Mouse (Mus musculus) mature B cell (primary cell): ENCODE data around the gene Htra2.

Experiments used
- in situ Hi-C: fragments of 300-500 bp; cut with MboI; formaldehyde crosslinking; loops from 2 replicates; pipeline ENCODE4 v1.14.3; 2019

Gene Htra2

GRCm38 (mm10) chr6:83033249-83034185, 21.6 kb downstream of the Htra2 start, which contains the start of the genes Dok1 and Loxl3:
Gene Dok1 (minus strand): TSS chr6:83033471.
Gene Loxl3 (plus strand): TSS chr6:83034173.
- in situ Hi-C loops: no loop called here

DNA sequence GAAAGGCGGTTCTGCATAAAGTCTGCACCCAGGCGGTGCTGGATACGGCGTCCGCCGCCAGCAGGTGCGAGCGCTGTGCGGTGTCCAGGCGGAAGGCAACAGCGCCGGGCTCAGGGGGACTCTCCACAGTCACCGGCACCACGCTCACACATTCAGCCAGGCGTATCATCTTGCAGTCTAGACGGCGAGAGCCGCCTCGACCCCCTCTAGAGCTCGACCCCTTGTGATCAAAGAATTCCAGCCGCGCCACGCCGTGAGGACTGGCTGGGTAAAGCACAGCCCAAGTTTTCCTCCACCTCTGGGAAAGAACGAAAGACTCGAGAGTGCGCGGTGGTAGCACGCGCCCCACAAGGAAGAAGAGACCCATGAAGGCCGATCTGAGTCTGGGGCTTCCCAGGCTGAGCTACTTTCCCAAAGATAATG, 22.3 kb downstream of the Htra2 start:
- in situ Hi-C loops: no loop called here

DNA sequence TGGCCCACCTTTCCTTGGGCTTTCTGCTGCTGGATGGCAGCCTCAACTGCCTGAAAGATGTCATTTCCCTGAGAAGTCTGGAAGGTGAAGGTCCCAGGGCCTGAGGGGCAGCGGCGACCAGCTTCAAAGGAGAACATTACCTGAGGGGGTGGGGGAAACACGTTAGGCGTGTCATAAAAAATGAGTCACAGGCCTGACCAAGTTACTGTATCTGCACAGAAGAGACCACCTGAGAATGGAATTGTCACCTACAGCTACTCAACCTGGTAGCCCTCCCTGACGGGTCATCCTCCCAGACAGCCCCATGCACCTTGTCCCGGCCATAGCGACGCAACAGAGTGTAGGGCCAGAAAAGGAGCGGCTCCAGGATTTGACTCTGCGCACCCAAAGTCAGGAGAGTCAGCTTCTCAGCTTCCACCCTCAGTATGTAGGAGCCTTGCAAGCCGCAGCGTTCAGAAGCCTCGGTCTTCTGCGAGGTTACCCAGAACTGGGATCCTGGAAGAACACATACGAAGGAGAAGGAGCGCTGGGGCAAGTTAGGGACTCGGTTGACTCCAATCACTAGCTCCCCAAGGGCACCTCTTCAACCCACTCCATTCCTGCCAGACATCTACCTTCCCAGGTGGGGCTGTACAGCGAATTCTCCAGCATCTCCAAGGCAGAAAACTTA, 23.0 kb downstream of the Htra2 start:
- in situ Hi-C loops: no loop called here

DNA sequence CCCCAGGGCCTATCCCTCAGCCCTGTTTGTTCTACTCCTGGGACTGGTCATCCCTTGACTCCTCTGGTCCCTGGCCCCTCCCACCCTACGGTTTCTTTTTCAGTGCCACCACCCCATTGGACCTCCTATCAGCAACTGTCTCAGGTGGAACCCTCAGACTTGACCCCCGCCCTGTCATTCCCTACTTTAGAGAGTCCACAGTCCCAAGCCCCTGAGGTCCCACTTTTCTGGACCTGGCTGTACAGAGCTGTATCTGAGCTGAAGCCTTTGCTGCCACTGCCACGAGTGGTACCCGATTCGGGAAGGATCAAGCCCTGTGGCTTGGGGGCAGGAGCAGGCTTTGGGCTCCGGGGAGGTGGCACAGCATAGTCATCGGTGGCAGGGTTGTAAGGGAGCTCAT, 24.0 kb downstream of the Htra2 start:
- in situ Hi-C loops: no loop called here

GRCm38 (mm10) chr6:83029777-83030176, 25.3 kb downstream of the Htra2 start:
- in situ Hi-C loops: no loop called here

DNA sequence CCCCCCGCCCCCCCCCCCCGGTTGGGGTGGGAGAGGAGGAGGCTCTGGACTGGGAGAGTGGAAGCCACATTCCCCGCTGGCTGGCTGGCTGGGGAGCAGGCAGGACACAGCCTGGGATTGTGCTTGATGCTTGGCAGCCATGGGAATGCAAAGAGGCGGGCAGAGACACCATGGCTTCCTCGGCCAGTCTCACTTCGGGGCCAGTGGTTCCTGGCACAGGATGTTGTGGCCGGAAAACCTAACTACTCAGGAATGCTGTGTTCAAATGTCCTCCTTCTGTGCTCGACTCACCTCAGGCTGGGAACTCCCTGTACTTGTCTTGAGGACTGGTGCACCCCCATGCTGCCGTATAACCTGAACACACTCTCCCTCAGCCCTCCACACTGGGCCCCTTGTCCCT, 27.4 kb downstream of the Htra2 start:
- in situ Hi-C loops: no loop called here

- in situ Hi-C loops: no loop called here
Observed at GRCm38 (mm10) chr6:83027293-83027692, 27.8 kb downstream of the Htra2 start.

DNA sequence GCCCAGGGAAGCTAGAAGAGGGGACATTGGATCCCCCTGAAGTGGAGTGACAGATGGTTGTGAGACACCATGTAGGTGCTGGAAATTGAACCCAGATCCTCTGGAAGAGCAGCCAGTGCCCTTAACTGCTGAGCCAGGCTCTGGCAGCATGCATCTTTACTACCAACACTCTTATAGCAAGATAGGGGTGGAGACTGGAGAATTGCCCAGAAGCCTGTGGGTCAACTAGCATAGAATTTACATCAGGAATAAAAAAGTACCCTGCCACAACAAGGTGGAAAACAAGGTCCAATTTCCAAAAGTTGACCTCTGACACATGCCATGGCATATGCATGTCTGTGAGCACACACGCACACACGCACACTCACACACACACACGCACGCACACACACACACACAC, 29.9 kb downstream of the Htra2 start:
- in situ Hi-C loops: no loop called here

DNA sequence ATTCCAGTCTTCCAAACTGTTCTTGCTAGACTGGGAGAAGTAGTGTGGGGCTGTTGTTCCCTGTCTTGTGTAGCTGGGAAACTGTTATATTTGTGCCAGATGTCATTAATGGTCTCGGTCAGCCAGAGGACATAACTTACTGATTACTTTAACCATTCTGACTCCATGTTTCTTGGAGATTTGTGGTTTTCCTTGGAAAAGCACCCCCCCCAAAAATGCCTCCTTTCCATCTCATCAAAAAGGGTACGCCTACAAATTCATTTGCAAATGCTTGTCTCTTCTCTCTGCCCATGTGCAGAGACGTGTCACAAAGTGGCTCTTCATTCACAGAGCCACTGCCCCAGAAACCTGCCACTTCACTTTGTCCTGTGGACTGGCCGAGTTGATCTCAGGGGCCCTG, 30.7 kb downstream of the Htra2 start:
- in situ Hi-C loops: no loop called here

DNA sequence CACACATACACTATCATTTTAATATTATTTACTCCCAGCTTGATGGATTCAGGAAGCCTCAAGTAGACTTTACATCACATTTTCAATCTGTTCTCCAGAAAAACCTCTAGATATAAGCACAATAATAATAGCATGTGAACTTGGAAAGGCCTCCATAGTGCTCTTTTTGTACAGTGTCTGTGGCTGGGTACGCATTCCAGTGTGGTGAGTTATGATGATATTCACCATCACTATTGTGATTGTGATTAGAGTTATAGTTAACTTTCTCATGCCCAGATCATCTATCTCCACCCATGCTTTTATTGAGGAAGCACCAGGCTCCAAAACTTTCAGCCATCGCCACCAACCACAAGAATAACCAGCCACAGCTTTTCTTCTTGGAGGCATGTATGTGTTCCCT, 31.3 kb downstream of the Htra2 start:
- in situ Hi-C loops: no loop called here

- in situ Hi-C loops: no loop called here
Observed at GRCm38 (mm10) chr6:83023008-83023407, 32.1 kb downstream of the Htra2 start.

DNA sequence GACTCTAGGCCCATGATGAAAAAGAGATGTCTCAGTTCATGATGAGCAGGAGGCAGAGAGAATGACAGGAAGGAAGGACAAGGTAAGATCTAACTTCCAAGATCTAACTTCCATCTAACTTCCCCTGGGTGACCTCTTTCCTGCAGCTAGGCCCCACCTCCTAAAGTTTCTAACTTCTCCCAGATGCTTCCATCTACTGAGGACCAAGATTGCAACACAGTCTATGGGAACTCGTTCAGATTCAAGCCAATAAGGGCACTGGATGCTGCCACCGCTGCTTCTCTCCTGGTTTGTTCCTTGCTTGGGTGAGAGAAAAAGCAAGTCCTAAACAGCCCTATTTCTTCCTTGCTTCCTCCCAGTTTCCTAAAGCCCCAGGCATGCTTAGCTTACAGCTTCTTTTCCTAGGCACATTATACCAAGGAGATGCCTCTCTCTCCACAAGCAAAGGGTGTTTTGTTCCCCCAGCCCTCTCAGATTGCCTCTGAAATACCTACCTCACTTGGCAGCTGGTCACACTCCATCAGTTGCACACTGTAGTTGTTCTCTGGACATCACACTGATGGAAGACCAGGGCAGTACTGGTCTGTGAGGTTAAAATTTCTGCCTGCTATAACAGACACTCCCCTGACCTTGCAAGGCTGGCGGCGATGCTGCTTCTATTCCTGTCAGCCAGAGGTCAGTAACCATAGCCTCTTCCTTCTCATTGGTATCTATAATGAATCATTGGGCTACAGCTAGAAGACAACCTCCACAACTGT, 34.1 kb downstream of the Htra2 start:
- in situ Hi-C loops: no loop called here

DNA sequence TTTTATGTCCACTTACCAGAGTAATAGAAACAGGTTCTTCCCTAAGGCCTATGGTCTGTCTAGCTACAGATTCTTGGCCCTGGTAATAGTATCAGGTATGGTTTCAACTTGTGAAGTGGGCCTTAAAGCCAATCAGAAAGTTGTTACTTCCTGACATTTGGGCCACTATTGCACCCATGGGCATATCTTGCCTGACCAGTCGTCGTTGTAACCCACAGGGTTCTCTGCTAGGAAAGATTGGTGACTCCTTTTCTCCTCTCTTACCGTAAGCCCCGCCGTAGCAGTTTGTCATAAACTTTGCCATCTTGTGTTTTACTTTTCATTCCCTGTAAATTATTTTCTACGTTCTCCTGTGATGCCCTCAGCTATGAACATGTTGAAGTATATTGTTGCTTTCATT, 35.0 kb downstream of the Htra2 start:
- in situ Hi-C loops: no loop called here

DNA sequence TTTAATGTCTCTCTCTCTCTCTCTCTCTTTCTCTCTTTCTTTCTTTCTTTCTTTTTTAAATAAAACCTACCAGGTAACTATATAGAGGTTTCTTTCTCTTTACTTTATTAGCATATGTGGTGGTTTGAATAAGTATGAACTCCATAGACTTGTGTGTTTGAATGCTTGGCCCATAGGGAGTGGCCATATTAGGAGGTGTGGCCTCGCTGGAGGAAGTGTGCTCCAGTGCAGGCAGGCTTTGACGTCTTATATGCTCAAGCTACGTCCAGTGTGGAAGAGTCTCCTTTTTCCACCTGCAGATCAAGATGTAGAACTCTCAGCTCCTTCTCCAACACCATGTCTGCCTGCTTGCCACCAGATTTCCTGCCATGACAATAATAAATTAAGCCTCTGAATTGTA, 36.0 kb downstream of the Htra2 start:
- in situ Hi-C loops: no loop called here

DNA sequence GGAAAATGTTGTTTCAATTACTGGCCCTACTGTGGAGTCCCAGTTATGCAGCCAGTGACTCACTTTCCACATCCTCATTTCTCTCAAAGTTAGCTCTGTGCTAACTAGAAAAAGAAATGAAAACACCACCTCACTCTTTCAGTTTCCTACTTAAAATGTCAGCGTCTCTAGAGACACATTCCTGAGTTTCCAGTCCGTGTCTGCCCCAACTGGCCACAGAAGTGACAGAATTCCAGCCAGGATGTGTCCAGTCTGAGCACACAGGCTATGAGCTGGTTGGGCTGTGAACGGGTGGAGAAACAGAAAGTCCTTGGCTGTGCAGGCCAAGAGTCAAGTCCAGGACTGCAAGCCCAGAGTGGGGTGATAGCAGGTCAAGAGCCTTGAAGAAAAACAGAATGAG, 37.9 kb downstream of the Htra2 start:
- in situ Hi-C loops: no loop called here

- in situ Hi-C loops: no loop called here
Observed at GRCm38 (mm10) chr6:83015749-83016148, 39.3 kb downstream of the Htra2 start.

GRCm38 (mm10) chr6:83014482-83015466, 40.3 kb downstream of the Htra2 start:
- in situ Hi-C loops: no loop called here

GRCm38 (mm10) chr6:83013444-83013843, 41.6 kb downstream of the Htra2 start:
- in situ Hi-C loops: no loop called here

- in situ Hi-C loops: no loop called here
Observed at GRCm38 (mm10) chr6:83011756-83012155, 43.3 kb downstream of the Htra2 start.

- in situ Hi-C loops: no loop called here
Observed at GRCm38 (mm10) chr6:83011255-83011654, 43.8 kb downstream of the Htra2 start.

- in situ Hi-C loops: no loop called here
Observed at GRCm38 (mm10) chr6:83010010-83010409, 45.1 kb downstream of the Htra2 start.
